Mouse (Mus musculus) ES-Bruce4 (cell line): ENCODE data around the gene 1700123O20Rik. TPM values are rescaled to one million over a fixed set of nuclear protein-coding genes. Genes with fewer than 3 reads are reported as not detected.

ENCODE experiments used
- H3K27ac ChIP-seq: 2 replicates; pipeline ENCODE4 v1.5.1; 2012; ENCODE audit warnings: low read length, inconsistent platforms; ENCODE audit not compliant: insufficient read depth
- H3K27me3 ChIP-seq: 2 replicates; pipeline ENCODE4 v1.6.1; 2012; ENCODE audit warnings: mild to moderate bottlenecking, low read length, inconsistent platforms; ENCODE audit not compliant: control insufficient read depth, poor library complexity, insufficient read depth, severe bottlenecking
- H3K36me3 ChIP-seq: 2 replicates; pipeline ENCODE4 v1.6.1; 2012; ENCODE audit warnings: inconsistent platforms, mild to moderate bottlenecking, low read length, moderate library complexity; ENCODE audit not compliant: control insufficient read depth, poor library complexity, insufficient read depth, severe bottlenecking
- H3K4me1 ChIP-seq: one replicate; pipeline ENCODE4 v1.8.1; 2011; ENCODE audit warnings: low read length; ENCODE audit not compliant: control insufficient read depth, insufficient read depth
- H3K4me3 ChIP-seq: 2 replicates; pipeline ENCODE4 v1.5.1; 2011; ENCODE audit warnings: low read depth, mild to moderate bottlenecking, low read length
- H3K9ac ChIP-seq: 2 replicates; pipeline ENCODE4 v1.6.1; 2012; ENCODE audit warnings: low read depth, mild to moderate bottlenecking, inconsistent platforms; ENCODE audit not compliant: poor library complexity, severe bottlenecking
- H3K9me3 ChIP-seq: replicated peaks from 2 replicates; pipeline ENCODE4 v1.6.1; 2012; ENCODE audit warnings: mild to moderate bottlenecking, low read length, inconsistent platforms; ENCODE audit not compliant: control insufficient read depth, poor library complexity, insufficient read depth, severe bottlenecking
- CTCF ChIP-seq: IDR thresholded peaks from one replicate; pipeline ENCODE4 v1.8.1; 2011; ENCODE audit warnings: low read depth, low read length
- EP300 ChIP-seq: IDR thresholded peaks from 2 replicates; pipeline ENCODE4 v1.6.1; 2011; ENCODE audit warnings: low read depth, low read length; ENCODE audit not compliant: insufficient read depth
- POLR2A ChIP-seq: IDR thresholded peaks from one replicate; pipeline ENCODE4 v1.8.1; 2011; ENCODE audit warnings: low read length; ENCODE audit not compliant: insufficient read depth
- polyA plus RNA-seq: library from polyadenylated mRNA; stranded (reverse); fragments of >200 nt; gene quantifications from 2 replicates; pipeline ENCODE4 v1.2.4, GENCODE M21; 2011; ENCODE audit warnings: low read depth; ENCODE audit not compliant: missing spikeins, insufficient read depth, insufficient read length

The 1700123O20Rik gene
- polyA plus RNA-seq, 1 experiment, result 25.9 TPM

DNA sequence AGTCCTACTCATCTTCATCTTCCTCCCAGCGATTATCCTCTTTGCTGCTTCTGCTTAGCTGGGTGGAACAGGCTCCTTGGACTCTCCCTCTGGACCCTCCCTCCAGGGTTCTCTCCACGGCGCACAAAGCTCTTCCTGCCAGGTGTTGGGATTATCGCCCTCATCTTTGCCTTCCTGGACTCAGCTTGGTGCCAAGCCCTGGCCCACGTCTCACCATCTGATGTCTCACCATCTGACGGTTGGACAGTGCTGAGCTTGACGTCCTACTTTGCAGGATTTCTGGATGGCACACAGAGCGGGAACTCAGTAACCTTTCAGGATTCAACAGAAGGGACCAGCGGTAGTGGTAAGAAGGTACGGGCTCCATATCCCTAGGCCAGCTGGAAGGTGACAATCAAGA is 35.7 kb downstream of the 1700123O20Rik start:
- no peak overlapping the region for H3K4me3 ChIP-seq
- no peak overlapping the region for H3K9ac ChIP-seq
- no peaks in the 10 kb centered on the region for H3K9me3 ChIP-seq
- H3K36me3 ChIP-seq, result no peaks in the 10 kb centered on the region
- TF ChIP-seq CTCF (no peak), POLR2A (no peak), EP300 (no peak)
- H3K27me3 ChIP-seq, result no peaks in the 10 kb centered on the region
- H3K27ac ChIP-seq, result no peak overlapping the region
- no peaks in the 10 kb centered on the region for H3K4me1 ChIP-seq

DNA sequence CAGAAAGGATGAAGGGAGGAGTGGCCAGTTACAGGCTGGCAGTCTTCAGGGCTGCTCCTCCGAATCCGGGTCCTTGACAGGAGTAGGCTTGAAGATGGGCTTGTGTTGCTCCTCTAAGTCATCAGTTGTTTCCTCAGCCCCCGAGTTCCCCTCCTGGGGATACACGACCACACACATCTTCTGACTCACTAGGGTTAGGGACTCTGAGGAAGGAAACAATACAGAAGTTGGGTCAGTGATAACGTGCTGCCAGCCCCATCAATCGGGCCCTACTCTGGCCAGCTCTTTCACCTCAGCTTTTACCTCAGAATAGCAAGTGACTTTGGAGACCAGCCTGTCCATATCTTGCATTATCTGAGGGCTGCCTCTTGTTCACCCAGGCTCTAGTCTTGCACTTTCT is 38.0 kb downstream of the 1700123O20Rik start:
- H3K4me3 ChIP-seq, result no peak overlapping the region
- H3K27ac ChIP-seq, result no peak overlapping the region
- H3K4me1 ChIP-seq, result no peaks in the 10 kb centered on the region
- TF ChIP-seq EP300 (no peak), CTCF (no peak), POLR2A (no peak)
- no peak overlapping the region for H3K9ac ChIP-seq
- no peaks in the 10 kb centered on the region for H3K36me3 ChIP-seq
- no peaks in the 10 kb centered on the region for H3K9me3 ChIP-seq
- H3K27me3 ChIP-seq, result no peaks in the 10 kb centered on the region

DNA sequence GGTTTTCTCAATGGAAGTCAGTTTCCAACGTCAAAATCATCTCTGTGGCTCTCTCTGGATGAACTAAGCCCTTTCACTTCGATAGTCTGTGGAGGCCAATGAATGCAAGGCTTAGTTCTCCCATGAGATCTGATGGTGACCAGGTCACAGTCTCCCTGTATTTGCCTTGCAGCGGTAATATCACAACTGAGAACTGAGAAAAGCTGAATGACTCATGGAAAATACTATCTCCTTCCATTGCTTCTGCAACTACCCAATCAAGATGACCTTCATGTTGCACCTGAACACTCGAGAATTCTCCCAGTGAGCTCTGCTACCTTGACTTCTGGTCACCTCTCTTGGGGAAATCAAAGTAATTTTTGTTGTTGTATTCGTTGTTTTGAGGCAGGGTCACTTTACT is 41.5 kb downstream of the 1700123O20Rik start:
- Histone ChIP-seq H3K27me3 (no peaks in the 10 kb centered on the region), H3K4me1 (no peaks in the 10 kb centered on the region), H3K27ac (no peak overlapping the region), H3K36me3 (no peaks in the 10 kb centered on the region), H3K9me3 (no peaks in the 10 kb centered on the region), H3K4me3 (no peak overlapping the region), H3K9ac (no peak overlapping the region)
- no peak for TF ChIP-seq EP300
- TF ChIP-seq CTCF, result no peak
- TF ChIP-seq POLR2A, result no peak

DNA sequence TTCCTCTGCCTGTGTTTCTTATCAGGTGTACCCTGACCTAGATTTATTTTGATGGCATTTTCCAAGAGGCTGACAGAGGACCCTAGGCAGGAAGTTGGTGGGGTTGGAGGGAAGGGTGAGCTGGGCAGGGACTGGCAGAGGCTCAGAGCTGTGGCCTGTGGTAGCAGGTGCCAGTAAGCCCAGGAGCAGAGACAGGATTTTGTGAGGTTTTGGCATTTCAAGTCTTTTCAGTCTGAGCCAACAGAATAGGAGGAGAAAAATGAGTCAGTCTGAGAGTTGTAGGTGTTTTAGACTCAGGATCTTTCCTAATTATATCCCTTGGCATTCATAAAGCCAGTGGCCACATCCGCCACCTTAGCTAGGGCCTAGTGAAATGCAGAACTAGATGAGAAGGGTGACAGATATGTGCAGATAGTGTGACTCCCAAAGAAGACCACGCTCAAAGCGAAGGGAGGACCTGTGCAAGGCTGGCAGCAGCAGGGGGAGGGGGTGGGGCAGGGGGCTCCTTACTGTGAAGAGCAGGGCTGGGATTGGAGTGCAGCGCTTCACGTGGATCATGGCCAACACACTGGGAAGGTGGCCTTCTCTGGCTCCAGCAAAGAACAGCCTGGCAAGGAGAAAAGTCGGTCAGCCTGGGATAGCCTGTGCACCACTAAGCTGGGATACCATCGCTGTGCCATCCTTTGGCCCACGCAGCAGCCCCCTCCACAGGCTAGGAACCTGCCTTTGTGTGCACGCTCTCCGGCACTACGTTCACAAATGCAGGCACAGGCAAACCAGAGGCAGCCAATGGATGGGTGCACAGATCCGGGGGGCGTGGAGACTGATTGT is 43.0 kb downstream of the 1700123O20Rik start:
- Histone ChIP-seq H3K9ac (no peak overlapping the region), H3K27ac (no peak overlapping the region), H3K4me1 (no peaks in the 10 kb centered on the region), H3K4me3 (no peak overlapping the region), H3K36me3 (no peaks in the 10 kb centered on the region), H3K9me3 (no peaks in the 10 kb centered on the region), H3K27me3 (no peaks in the 10 kb centered on the region)
- TF ChIP-seq CTCF, result no peak
- TF ChIP-seq POLR2A, result no peak
- TF ChIP-seq EP300, result no peak

DNA sequence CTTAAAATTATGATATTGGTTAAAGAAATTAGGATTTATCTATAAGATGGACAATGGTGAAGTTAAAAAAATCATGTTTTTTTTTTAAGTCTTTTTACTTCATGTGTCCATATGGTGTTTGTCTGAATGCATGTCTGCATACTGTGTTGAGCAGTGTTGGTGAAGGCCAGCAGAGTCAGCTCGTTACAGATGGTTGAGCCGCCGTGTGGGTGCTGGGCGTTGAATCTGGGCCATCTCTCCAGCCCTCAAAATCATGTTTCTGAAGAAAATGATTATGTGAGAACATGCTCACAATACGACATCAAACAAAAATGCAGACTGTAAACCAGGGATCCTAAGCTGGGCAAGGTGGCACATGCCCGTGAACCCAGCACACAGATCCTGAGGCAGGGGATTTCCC is 44.3 kb downstream of the 1700123O20Rik start:
- Histone ChIP-seq H3K4me3 (no peak overlapping the region), H3K4me1 (no peaks in the 10 kb centered on the region), H3K36me3 (no peaks in the 10 kb centered on the region), H3K9me3 (no peaks in the 10 kb centered on the region; the same call in 1 of the 2 replicates), H3K27me3 (no peaks in the 10 kb centered on the region), H3K9ac (no peak overlapping the region), H3K27ac (no peak overlapping the region)
- no peak for TF ChIP-seq CTCF
- no peak for TF ChIP-seq EP300
- TF ChIP-seq POLR2A, result no peak

DNA sequence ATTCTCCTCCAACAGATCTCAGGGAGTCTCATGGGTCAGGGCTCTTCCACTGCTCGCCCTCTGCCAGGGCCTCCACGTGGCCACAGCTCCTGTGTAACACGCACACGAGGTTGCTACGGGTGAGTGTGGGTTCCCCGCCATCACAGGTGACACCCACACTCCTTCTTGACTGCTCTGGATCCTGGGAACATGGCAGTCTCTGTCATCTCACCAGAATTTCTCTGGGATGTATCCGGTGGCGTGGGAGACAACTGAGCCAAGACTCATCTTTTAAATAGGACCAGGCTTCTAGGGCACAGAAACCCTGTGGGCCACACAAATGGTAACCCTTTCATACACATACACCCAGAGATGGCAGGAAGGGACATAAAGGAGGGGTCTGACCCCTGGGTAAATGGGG is 46.2 kb downstream of the 1700123O20Rik start:
- H3K27ac ChIP-seq, result no peak overlapping the region
- no peaks in the 10 kb centered on the region for H3K36me3 ChIP-seq
- H3K9ac ChIP-seq, result no peak overlapping the region
- no peaks in the 10 kb centered on the region for H3K27me3 ChIP-seq
- H3K9me3 ChIP-seq, result no peaks in the 10 kb centered on the region; the same call in 1 of the 2 replicates
- no peak for TF ChIP-seq EP300
- TF ChIP-seq POLR2A, result no peak
- no peak for TF ChIP-seq CTCF
- H3K4me1 ChIP-seq, result no peaks in the 10 kb centered on the region
- H3K4me3 ChIP-seq, result no peak overlapping the region
